Mouse (Mus musculus) spleen, adult 2 months (tissue): ENCODE results near the gene Parp1. TPM values are rescaled to one million over a fixed set of nuclear protein-coding genes. Genes with fewer than 3 reads are reported as not detected.
"Not testable (repeated sequence)": the region's sequence is repeated elsewhere in the genome, so short reads cannot be mapped to it uniquely, and the experiment has no call there.

ENCODE experiments used
- DNase-seq, 2 experiments: peaks; one replicate each; pipeline versions ENCODE4 v3.0.0 to v3.0.0-alpha.2; 2012 to 2021; ENCODE audit warnings: low spot score in 2 of 2, low read depth in 1 of 2
- H3K27ac ChIP-seq: fragments of 200-500 bp; 2 replicates; pipeline ENCODE4 v1.5.1; 2012; ENCODE audit warnings: low read length, inconsistent platforms; ENCODE audit not compliant: insufficient read depth
- H3K27me3 ChIP-seq: fragments of 200-500 bp; 2 replicates; pipeline ENCODE4 v1.6.1; 2012; ENCODE audit warnings: mild to moderate bottlenecking, moderate library complexity, low read length, inconsistent platforms; ENCODE audit not compliant: control insufficient read depth, insufficient read depth
- H3K36me3 ChIP-seq: fragments of 200-500 bp; 2 replicates; pipeline ENCODE4 v1.6.1; 2012; ENCODE audit warnings: mild to moderate bottlenecking, low read length, inconsistent platforms; ENCODE audit not compliant: control insufficient read depth, insufficient read depth
- H3K4me1 ChIP-seq: fragments of 200-500 bp; 2 replicates; pipeline ENCODE4 v1.6.1; 2011; ENCODE audit warnings: inconsistent platforms; ENCODE audit not compliant: control insufficient read depth, insufficient read depth, insufficient read length
- H3K4me3 ChIP-seq: fragments of 200-500 bp; 2 replicates; pipeline ENCODE4 v1.5.1; 2011; ENCODE audit warnings: mild to moderate bottlenecking, inconsistent platforms; ENCODE audit not compliant: insufficient read depth, insufficient read length; ENCODE audit errors: extremely low read depth
- CTCF ChIP-seq: fragments of 200-500 bp; IDR thresholded peaks from 2 replicates; pipeline ENCODE4 v1.5.1; 2011; ENCODE audit warnings: mild to moderate bottlenecking, inconsistent platforms; ENCODE audit not compliant: insufficient read depth, insufficient read length, insufficient replicate concordance; ENCODE audit errors: extremely low read depth
- POLR2A ChIP-seq: fragments of 200-500 bp; IDR thresholded peaks from 2 replicates; pipeline ENCODE4 v1.6.1; 2011; ENCODE audit warnings: low read depth, low read length, inconsistent platforms
- WGBS: fragments of 180-500 bp; shearing (Covaris S2); methylation state at CpG from one replicate; pipeline ENCODE4 v1.1.7; 2018; 5-methylcytosine and 5-hydroxymethylcytosine counted together
- polyA plus RNA-seq: library from polyadenylated mRNA; depleted of rRNA; stranded (reverse); fragments of >200 nt; gene quantifications from 2 replicates; pipeline ENCODE4 v1.2.3, GENCODE M21; 2012

Gene Parp1
- polyA plus RNA-seq, 1 experiment: 44.5 TPM

DNA sequence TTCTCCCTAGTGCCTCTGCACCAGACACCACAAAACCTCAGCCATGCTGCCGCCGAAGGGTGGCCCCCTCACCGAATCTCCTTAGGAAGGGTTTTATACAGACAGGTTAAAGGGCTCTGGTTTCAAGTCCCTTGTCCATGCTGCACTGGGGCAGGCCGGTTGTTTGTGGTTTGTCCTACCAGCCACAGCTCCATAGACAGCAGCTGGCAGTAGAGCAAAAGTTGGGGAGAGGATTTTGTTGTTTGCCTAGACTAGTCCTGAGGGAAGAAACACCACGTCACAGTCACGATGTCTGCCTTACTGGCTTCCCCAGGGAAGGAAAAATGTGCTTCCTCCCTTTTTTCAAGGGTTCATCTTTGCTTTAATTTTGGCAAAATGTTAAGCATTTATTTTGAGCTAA, 31.9 kb downstream of the Parp1 start:
- peaks cover 44% of the 10 kb centered on the region for H3K36me3 ChIP-seq
- H3K27ac ChIP-seq: peak overlapping the region; percentile 60; the same call in 1 of the 2 replicates

DNA sequence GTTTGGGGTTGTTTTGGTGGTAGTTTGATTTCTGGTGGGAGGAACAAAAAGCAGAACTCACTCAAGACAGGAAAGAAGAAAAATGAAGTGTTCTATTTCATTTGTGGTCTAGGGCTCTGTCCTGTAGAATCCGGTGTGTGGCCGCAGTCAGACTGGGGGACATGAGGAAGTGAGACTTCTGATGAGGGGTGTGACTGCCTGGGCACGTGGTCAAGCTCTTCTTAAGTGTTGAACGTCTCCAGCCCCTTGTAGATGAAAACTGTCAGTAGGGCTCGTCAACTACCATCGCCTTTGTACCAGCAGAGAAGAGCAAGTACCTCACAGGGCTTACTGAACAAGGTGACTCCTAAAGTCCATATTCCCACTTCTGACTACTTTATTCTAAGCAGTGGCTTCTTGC, 33.1 kb downstream of the Parp1 start:
- DNase-seq: peak; percentile 44 to 72
- no peaks in the 10 kb centered on the region for H3K27me3 ChIP-seq
- no peak; the same call in 1 of the 2 replicates for TF ChIP-seq POLR2A
- no peak for TF ChIP-seq CTCF
- peak overlapping the region; percentile 93 for H3K27ac ChIP-seq
- H3K4me1 ChIP-seq: peaks cover 29% of the 10 kb centered on the region; the same call in 1 of the 2 replicates
- H3K4me3 ChIP-seq: no peak overlapping the region
- 21% methylated on average over 6 of the region's 6 CpGs for WGBS
- peaks cover 36% of the 10 kb centered on the region for H3K36me3 ChIP-seq

More for the DNA sequence above, 31.9 kb downstream of the Parp1 start:
- DNase-seq: no peak
- peaks cover 28% of the 10 kb centered on the region; the same call in 1 of the 2 replicates for H3K4me1 ChIP-seq
- no peak overlapping the region for H3K4me3 ChIP-seq
- 44% methylated on average over 6 of the region's 6 CpGs for WGBS
- TF ChIP-seq POLR2A: no peak
- no peaks in the 10 kb centered on the region for H3K27me3 ChIP-seq

GRCm38 (mm10) chr1:180604579-180604978, 35.9 kb downstream of the Parp1 start:
- peak overlapping the region; percentile 1; the same call in 1 of the 2 replicates for H3K27ac ChIP-seq
- no peak overlapping the region for H3K4me3 ChIP-seq
- peaks cover 9% of the 10 kb centered on the region for H3K36me3 ChIP-seq
- WGBS: 47% methylated on average over 4 of the region's 4 CpGs
- DNase-seq: no peak
- no peaks in the 10 kb centered on the region for H3K27me3 ChIP-seq
- H3K4me1 ChIP-seq: peaks cover 31% of the 10 kb centered on the region; the same call in 1 of the 2 replicates
- TF ChIP-seq POLR2A: no peak
- no peak for TF ChIP-seq CTCF

GRCm38 (mm10) chr1:180606106-180606505, 37.4 kb downstream of the Parp1 start:
- Histone ChIP-seq H3K4me1 (peaks cover 23% of the 10 kb centered on the region; the same call in 1 of the 2 replicates), H3K27me3 (no peaks in the 10 kb centered on the region), H3K4me3 (no peak overlapping the region), H3K36me3 (no peaks in the 10 kb centered on the region), H3K27ac (no peak overlapping the region)
- WGBS: 48% methylated on average over 3 of the region's 3 CpGs
- DNase-seq: peak in 1 of 2 experiments; percentile 31
- no peak for TF ChIP-seq CTCF
- no peak for TF ChIP-seq POLR2A

DNA sequence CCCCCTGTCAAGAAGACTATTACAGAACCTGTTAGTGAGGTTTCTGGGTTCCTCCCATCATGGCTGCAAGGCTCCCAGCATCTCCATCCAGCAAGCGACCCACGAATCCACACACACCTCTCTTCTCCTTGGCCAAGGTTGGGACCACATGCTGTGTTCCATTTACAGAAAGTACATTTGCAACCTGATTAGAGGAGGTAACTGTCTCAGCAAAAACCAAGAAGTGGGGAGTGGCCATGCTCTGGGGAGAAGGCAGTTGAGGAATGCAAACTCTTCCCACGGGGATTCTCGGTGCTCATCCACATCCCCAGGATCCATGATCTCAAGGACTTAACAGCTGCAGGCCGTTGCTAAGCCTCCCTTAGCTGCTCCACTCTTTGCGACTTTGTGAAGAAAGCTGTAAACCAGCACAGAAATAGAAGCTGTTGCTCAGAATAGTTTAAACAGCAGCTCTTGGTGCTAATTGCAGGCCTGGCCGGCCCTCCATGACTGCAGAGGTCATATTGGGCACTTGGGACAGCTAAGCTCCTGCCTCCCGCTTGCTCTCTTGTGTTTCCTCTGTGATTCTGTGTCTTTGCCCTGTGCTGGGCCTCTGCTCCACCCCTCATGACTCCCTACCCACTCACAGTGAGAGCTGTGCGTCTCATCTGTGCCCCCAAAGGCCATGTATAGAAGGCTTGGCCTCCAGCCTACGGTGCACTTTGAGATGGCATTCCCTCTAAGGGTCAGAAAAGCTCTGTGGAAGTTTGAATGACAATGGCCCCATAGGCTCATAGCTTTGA, 38.3 kb downstream of the Parp1 start:
- Histone ChIP-seq H3K36me3 (no peaks in the 10 kb centered on the region), H3K27ac (no peak overlapping the region; the same call in 1 of the 2 replicates), H3K4me1 (peaks cover 20% of the 10 kb centered on the region; the same call in 1 of the 2 replicates), H3K27me3 (no peaks in the 10 kb centered on the region), H3K4me3 (no peak overlapping the region)
- DNase-seq: no peak
- no peak for TF ChIP-seq POLR2A
- no peak for TF ChIP-seq CTCF
- 82% methylated on average over 10 of the region's 10 CpGs for WGBS

DNA sequence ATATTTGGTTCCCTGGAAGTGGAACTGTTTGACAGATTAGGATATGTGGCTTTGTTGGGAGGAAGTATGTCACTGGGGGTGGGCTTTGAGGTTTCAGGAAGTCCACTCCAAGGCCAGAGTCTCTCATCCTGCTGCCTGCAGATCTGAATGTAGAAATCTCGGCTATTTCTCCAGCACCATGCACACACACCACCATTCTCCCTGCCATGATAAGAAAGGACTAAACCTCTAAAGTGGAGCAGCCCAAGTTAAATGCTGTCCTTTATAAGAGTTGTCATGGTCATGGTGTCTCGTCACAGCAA, 38.8 kb downstream of the Parp1 start:
- DNase-seq: no peak
- TF ChIP-seq CTCF: no peak
- TF ChIP-seq POLR2A: no peak
- Histone ChIP-seq H3K36me3 (no peaks in the 10 kb centered on the region), H3K27me3 (no peaks in the 10 kb centered on the region), H3K27ac (no peak overlapping the region), H3K4me3 (no peak overlapping the region), H3K4me1 (peaks cover 17% of the 10 kb centered on the region; the same call in 1 of the 2 replicates)
- 72% methylated on average over 2 of the region's 2 CpGs for WGBS

DNA sequence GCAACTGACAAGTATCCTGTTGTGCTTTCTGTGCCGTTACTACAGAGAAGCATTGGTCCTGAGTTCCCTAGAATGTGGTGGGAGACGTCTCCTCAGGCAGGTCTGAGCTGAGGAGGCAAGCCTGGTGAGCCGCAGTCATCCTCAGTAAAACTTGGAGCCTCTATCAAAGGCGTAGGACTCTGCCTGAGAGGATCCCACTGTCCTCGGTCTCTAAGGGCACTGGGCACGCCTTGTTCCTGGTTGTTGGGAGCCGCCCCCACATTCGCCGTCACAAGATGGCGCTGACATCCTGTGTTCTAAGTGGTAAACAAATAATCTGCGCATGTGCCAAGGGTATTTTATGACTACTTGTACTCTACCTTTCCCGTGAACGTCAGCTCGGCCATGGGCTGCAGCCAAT, 43.1 kb downstream of the Parp1 start:
- not testable (repeated sequence) for H3K27me3 ChIP-seq, DNase-seq, H3K4me1 ChIP-seq, H3K27ac ChIP-seq, H3K4me3 ChIP-seq, H3K36me3 ChIP-seq
- 96% methylated on average over 11 of the region's 14 CpGs for WGBS
